Mouse (Mus musculus) CH12.LX (cell line): Measurements from ENCODE around the gene Mrpl20. TPM values are rescaled to one million over a fixed set of nuclear protein-coding genes. Genes with fewer than 3 reads are reported as not detected.

Experiments used
- DNase-seq: peaks from one replicate; pipeline ENCODE4 v3.0.0-alpha.2; 2013; ENCODE audit errors: extremely low read depth
- H3K27ac ChIP-seq: 2 replicates; pipeline ENCODE4 v1.5.1; 2012; ENCODE audit warnings: low read depth, mild to moderate bottlenecking, control low read depth, moderate library complexity; ENCODE audit not compliant: insufficient read depth
- H3K27me3 ChIP-seq: replicated peaks from 2 replicates; pipeline ENCODE3; 2012; ENCODE audit warnings: inconsistent platforms
- H3K36me3 ChIP-seq, 2 experiments: replicated peaks in 1 of 2; 2 replicates each; pipeline versions ENCODE3 to v1.6.1; 2012; ENCODE audit warnings: inconsistent platforms in 1 of 2, low read length in 1 of 2, mild to moderate bottlenecking in 1 of 2, mixed read lengths in 1 of 2, moderate library complexity in 1 of 2; ENCODE audit not compliant: control insufficient read depth in 1 of 2, insufficient read depth in 1 of 2
- H3K4me1 ChIP-seq, 2 experiments: 2 replicates each; pipeline ENCODE4 v1.6.1; 2012; ENCODE audit warnings: inconsistent platforms in 1 of 2, moderate library complexity in 1 of 2; ENCODE audit not compliant: insufficient read depth in 2 of 2, control insufficient read depth in 1 of 2
- H3K4me2 ChIP-seq: 2 replicates; pipeline ENCODE4 v1.6.1; 2012; ENCODE audit warnings: low read depth, mild to moderate bottlenecking, control low read depth; ENCODE audit not compliant: poor library complexity, insufficient read depth, severe bottlenecking
- H3K4me3 ChIP-seq, 3 experiments: fragments of 150-350 bp in 1 of 3; sonication (generic) in 1 of 3; replicated peaks in 1 of 3; 2 replicates each; pipeline versions ENCODE3 to v1.5.1; 2011 to 2012; ENCODE audit warnings: low read depth in 2 of 3, low read length in 2 of 3, mild to moderate bottlenecking in 2 of 3, moderate library complexity in 2 of 3, control low read depth in 1 of 3, improper control_type of control experiment in 1 of 3, inconsistent platforms in 1 of 3, mixed read lengths in 1 of 3; ENCODE audit not compliant: poor library complexity in 1 of 3
- H3K79me2 ChIP-seq: replicated peaks from 2 replicates; pipeline ENCODE4 v1.6.1; 2012; ENCODE audit warnings: mild to moderate bottlenecking, moderate library complexity; ENCODE audit not compliant: control insufficient read depth, poor library complexity, insufficient read depth, severe bottlenecking; ENCODE audit errors: extremely low read depth
- H3K9ac ChIP-seq: 2 replicates; pipeline ENCODE4 v1.6.1; 2012; ENCODE audit warnings: low read depth, mild to moderate bottlenecking, control low read depth, moderate library complexity; ENCODE audit not compliant: insufficient read depth
- H3K9me3 ChIP-seq: replicated peaks from 2 replicates; pipeline ENCODE3; 2012; ENCODE audit warnings: low read length, inconsistent platforms, mixed read lengths
- BHLHE40 ChIP-seq: IDR thresholded peaks from 2 replicates; pipeline ENCODE4 v1.6.1; 2011; ENCODE audit warnings: mild to moderate bottlenecking, low read depth, low read length, improper control_type of control experiment
- CHD1 ChIP-seq: IDR thresholded peaks from 2 replicates; pipeline ENCODE4 v1.6.1; 2012; ENCODE audit warnings: low read depth, low read length, improper control_type of control experiment, inconsistent platforms
- CHD2 ChIP-seq: IDR thresholded peaks from 2 replicates; pipeline ENCODE4 v1.6.1; 2011; ENCODE audit warnings: low read length, improper control_type of control experiment
- CTCF ChIP-seq, 2 experiments: IDR thresholded peaks in 1 of 2; conservative IDR thresholded peaks in 1 of 2; 2 replicates each; pipeline ENCODE4 v1.5.1; 2011 to 2012; ENCODE audit warnings: low read depth in 2 of 2, low read length in 2 of 2, improper control_type of control experiment in 1 of 2, inconsistent platforms in 1 of 2, mild to moderate bottlenecking in 1 of 2, moderate library complexity in 1 of 2
- E2F4 ChIP-seq: IDR thresholded peaks from 2 replicates; pipeline ENCODE4 v1.6.1; 2011; ENCODE audit warnings: low read depth, low read length, improper control_type of control experiment; ENCODE audit not compliant: insufficient replicate concordance
- ELF1 ChIP-seq: IDR thresholded peaks from 2 replicates; pipeline ENCODE4 v1.6.1; 2014; ENCODE audit warnings: low read depth, mild to moderate bottlenecking, inconsistent platforms, low read length, improper control_type of control experiment
- HCFC1 ChIP-seq: IDR thresholded peaks from 2 replicates; pipeline ENCODE4 v1.6.1; 2012; ENCODE audit warnings: low read depth, mild to moderate bottlenecking, inconsistent platforms, low read length, improper control_type of control experiment
- IRF4 ChIP-seq: IDR thresholded peaks from 2 replicates; pipeline ENCODE4 v1.6.1; 2014; ENCODE audit warnings: low read depth, mild to moderate bottlenecking, inconsistent platforms, low read length, improper control_type of control experiment
- JUND ChIP-seq: conservative IDR thresholded peaks from 2 replicates; pipeline ENCODE4 v1.6.1; 2011; ENCODE audit warnings: low read depth, low read length, improper control_type of control experiment
- KAT2A ChIP-seq: IDR thresholded peaks from 2 replicates; pipeline ENCODE4 v1.6.1; 2012; ENCODE audit warnings: low read length, improper control_type of control experiment, inconsistent platforms; ENCODE audit not compliant: insufficient replicate concordance
- MAZ ChIP-seq: IDR thresholded peaks from 2 replicates; pipeline ENCODE4 v1.6.1; 2012; ENCODE audit warnings: low read depth, mild to moderate bottlenecking, inconsistent platforms, low read length, improper control_type of control experiment, moderate library complexity
- MXI1 ChIP-seq: IDR thresholded peaks from 2 replicates; pipeline ENCODE4 v1.6.1; 2011; ENCODE audit warnings: mild to moderate bottlenecking, low read depth, low read length, improper control_type of control experiment
- MYC ChIP-seq: IDR thresholded peaks from 2 replicates; pipeline ENCODE4 v1.6.1; 2011; ENCODE audit warnings: low read depth, mild to moderate bottlenecking, improper control_type of control experiment, low read length
- NRF1 ChIP-seq: IDR thresholded peaks from 2 replicates; pipeline ENCODE4 v1.6.1; 2014; ENCODE audit warnings: low read depth, mild to moderate bottlenecking, inconsistent platforms, low read length, improper control_type of control experiment, moderate library complexity
- PAX5 ChIP-seq: IDR thresholded peaks from 2 replicates; pipeline ENCODE4 v1.6.1; 2012; ENCODE audit warnings: low read length, inconsistent platforms, mixed read lengths
- POLR2A ChIP-seq: IDR thresholded peaks from 2 replicates; pipeline ENCODE4 v1.6.1; 2011; ENCODE audit warnings: low read depth, mild to moderate bottlenecking, improper control_type of control experiment, low read length
- POLR2AphosphoS2 ChIP-seq: IDR thresholded peaks from 2 replicates; pipeline ENCODE4 v1.6.1; 2011; ENCODE audit warnings: low read depth, low read length, improper control_type of control experiment
- RAD21 ChIP-seq: IDR thresholded peaks from 2 replicates; pipeline ENCODE4 v1.6.1; 2011; ENCODE audit warnings: low read depth, mild to moderate bottlenecking, low read length, improper control_type of control experiment, moderate library complexity
- SIN3A ChIP-seq: IDR thresholded peaks from 2 replicates; pipeline ENCODE4 v1.6.1; 2012; ENCODE audit warnings: low read length, improper control_type of control experiment, inconsistent platforms
- SMC3 ChIP-seq: IDR thresholded peaks from 2 replicates; pipeline ENCODE4 v1.6.1; 2011; ENCODE audit warnings: low read depth, low read length, improper control_type of control experiment
- TBP ChIP-seq: conservative IDR thresholded peaks from 2 replicates; pipeline ENCODE4 v1.6.1; 2011; ENCODE audit warnings: low read depth, low read length, improper control_type of control experiment
- TCF12 ChIP-seq: IDR thresholded peaks from 2 replicates; pipeline ENCODE4 v1.6.1; 2014; ENCODE audit warnings: low read depth, mild to moderate bottlenecking, inconsistent platforms, low read length, improper control_type of control experiment
- UBTF ChIP-seq: IDR thresholded peaks from 2 replicates; pipeline ENCODE4 v1.6.1; 2012; ENCODE audit warnings: low read depth, mild to moderate bottlenecking, inconsistent platforms, low read length, improper control_type of control experiment, moderate library complexity
- USF1 ChIP-seq: IDR thresholded peaks from 2 replicates; pipeline ENCODE4 v1.6.1; 2014; ENCODE audit warnings: low read depth, mild to moderate bottlenecking, inconsistent platforms, low read length, improper control_type of control experiment
- ZC3H11A ChIP-seq: IDR thresholded peaks from 2 replicates; pipeline ENCODE4 v1.6.1; 2012; ENCODE audit warnings: low read depth, mild to moderate bottlenecking, inconsistent platforms, low read length, improper control_type of control experiment
- ZKSCAN1 ChIP-seq: IDR thresholded peaks from 2 replicates; pipeline ENCODE4 v1.6.1; 2012; ENCODE audit warnings: low read depth, inconsistent platforms, low read length, improper control_type of control experiment, borderline replicate concordance
- ZNF384 ChIP-seq: IDR thresholded peaks from 2 replicates; pipeline ENCODE4 v1.6.1; 2012; ENCODE audit warnings: low read depth, low read length, improper control_type of control experiment, inconsistent platforms
- dilution Hi-C: fragments of 300-500 bp; cut with MboI; formaldehyde crosslinking; loops from 2 replicates; pipeline ENCODE4 v1.14.3; 2020; ENCODE audit warnings: low sequenced_read_pairs; ENCODE audit not compliant: extremely low pct_unique_long_range_greater_than_20kb, extremely low pct_ligation_motif_present
- in situ Hi-C: fragments of 300-500 bp; cut with MboI; formaldehyde crosslinking; loops from 3 replicates; pipeline ENCODE4 v1.14.3; 2019; ENCODE audit warnings: low sequenced_read_pairs, low pct_ligation_motif_present, low pct_unique_long_range_greater_than_20kb, mixed read lengths
- polyA plus RNA-seq: library from polyadenylated mRNA; unstranded; fragments of >175 nt; gene quantifications from 2 replicates; pipeline ENCODE4 v1.2.1, GENCODE M21; 2012; ENCODE audit warnings: low read depth; ENCODE audit not compliant: insufficient read length
- total RNA-seq, 2 experiments: library from RNA; depleted of rRNA; stranded (reverse); fragments of 300-350 nt in 1 of 2; fragments of >200 nt in 1 of 2; gene quantifications; 2 replicates each; pipeline ENCODE4 v1.2.3; 2012 to 2014

Gene Mrpl20
- total and polyA plus RNA-seq, 3 experiments = 146 to 230 (median 193) TPM

DNA sequence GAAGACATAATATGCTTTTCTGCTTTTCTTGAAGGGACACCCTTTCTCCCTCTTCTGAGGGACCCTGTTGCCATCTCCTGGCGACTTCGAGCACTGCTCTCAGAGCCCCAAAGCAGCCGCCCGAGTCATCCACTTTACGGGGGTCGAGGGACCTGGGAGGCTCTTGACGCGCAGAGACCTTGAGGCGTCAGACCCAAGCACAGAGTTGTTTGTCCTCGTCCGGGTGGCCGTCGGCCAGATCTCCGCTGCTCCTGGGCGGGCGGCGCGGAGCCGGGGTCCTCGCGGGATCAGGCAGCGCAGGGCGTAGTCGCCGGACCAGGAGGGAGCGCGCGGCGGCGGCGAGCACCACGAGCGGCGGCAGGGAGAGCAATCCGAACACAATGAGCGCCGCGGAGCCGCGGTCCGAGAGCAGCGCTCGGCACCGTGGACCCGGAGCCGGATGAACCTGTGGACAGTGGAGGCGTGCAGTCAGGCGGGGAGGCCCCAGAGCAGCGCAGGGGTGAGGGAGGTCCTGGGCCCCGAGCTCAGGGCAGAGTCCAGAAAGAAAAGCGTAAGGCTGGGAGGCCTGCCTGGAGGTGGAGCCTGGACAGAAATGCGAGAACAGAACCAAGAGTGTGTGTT is 18.5 kb upstream of the Mrpl20 start:
- peaks cover 33% of the 10 kb centered on the region for H3K27me3 ChIP-seq
- TF ChIP-seq BHLHE40 (peak; percentile 7; the same call in 1 of the 2 replicates), RAD21 (peak; percentile 79), POLR2A (no peak), SIN3A (peak; percentile 67; the same call in 1 of the 2 replicates), MAZ (0 out of 2 replicates have a peak, but pooled peaks have one; percentile 39), PAX5 (no peak), TCF12 (no peak), JUND (no peak), E2F4 (no peak), SMC3 (peak; percentile 70), UBTF (peak; percentile 81; the same call in 1 of the 2 replicates), ZNF384 (0 out of 2 replicates have a peak, but pooled peaks have one; percentile 10), IRF4 (peak; percentile 40; the same call in 1 of the 2 replicates), ELF1 (peak; percentile 34; the same call in 1 of the 2 replicates), CHD1 (no peak), ZKSCAN1 (no peak), MYC (0 out of 2 replicates have a peak, but pooled peaks have one; percentile 48), CTCF (conservative IDR thresholded peaks at IDR 0.05 in 1 of 2, IDR thresholded peaks at IDR 0.05 in 1 of 2; ENCODE audit: low read depth in 2 of 2, low read length in 2 of 2) (peak in 1 of 2 experiments; percentile 86; a peak in 2 of 4 replicates), NRF1 (no peak), MXI1 (peak; percentile 78)
- H3K9me3 ChIP-seq = no peaks in the 10 kb centered on the region
- H3K4me1 ChIP-seq = peaks cover 0 to 19% of the 10 kb centered on the region in 2 experiments; a peak in 2 of 4 replicates
- DNase-seq = peak; percentile 50
- in situ Hi-C loops (no loop called here), dilution Hi-C loops (no loop called here)
- peak overlapping the region; percentile 89 for H3K4me2 ChIP-seq
- no peaks in the 10 kb centered on the region for H3K79me2 ChIP-seq
- H3K9ac ChIP-seq = peak overlapping the region; percentile 66
- no peaks in the 10 kb centered on the region for H3K36me3 ChIP-seq
- H3K4me3 ChIP-seq = peak overlapping the region; percentile 44 to 77 (median 51)
- H3K27ac ChIP-seq = no peak overlapping the region

DNA sequence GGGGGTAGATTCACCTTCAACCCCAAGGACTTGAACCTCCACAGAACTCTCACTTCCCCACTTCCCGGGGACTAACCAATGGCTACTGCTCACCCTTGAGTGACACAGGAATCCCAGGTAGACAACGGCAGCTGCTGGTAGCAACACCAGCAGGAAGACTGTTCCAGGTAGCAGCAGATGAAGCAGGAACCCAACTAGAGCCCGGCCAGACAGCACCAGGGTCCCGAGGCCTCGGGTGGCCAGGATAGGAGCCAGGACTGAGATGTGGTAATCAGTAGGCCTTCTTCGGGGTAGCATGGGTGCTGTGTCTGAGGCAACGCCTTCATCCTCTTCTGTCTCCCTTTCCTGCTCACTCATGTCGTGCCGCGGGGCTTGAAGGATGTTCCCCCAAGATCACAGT is 17.4 kb upstream of the Mrpl20 start:
- Histone ChIP-seq H3K4me3 (no peak overlapping the region), H3K27ac (no peak overlapping the region), H3K79me2 (no peaks in the 10 kb centered on the region), H3K36me3 (no peaks in the 10 kb centered on the region), H3K27me3 (peaks cover 25% of the 10 kb centered on the region), H3K9me3 (no peaks in the 10 kb centered on the region), H3K4me2 (no peak overlapping the region), H3K9ac (no peak overlapping the region), H3K4me1 (peaks cover 0 to 19% of the 10 kb centered on the region in 2 experiments; a peak in 2 of 4 replicates)
- dilution Hi-C loops (no loop called here), in situ Hi-C loops (no loop called here)
- no peak for DNase-seq
- TF ChIP-seq SMC3 = no peak
- TF ChIP-seq KAT2A = no peak
- no peak for TF ChIP-seq TBP
- no peak for TF ChIP-seq JUND
- no peak for TF ChIP-seq ZNF384
- no peak for TF ChIP-seq CHD2
- no peak for TF ChIP-seq ZC3H11A
- TF ChIP-seq TCF12 = no peak
- no peak for TF ChIP-seq RAD21
- no peak for TF ChIP-seq POLR2A
- no peak for TF ChIP-seq CTCF (conservative IDR thresholded peaks at IDR 0.05 in 1 of 2, IDR thresholded peaks at IDR 0.05 in 1 of 2; ENCODE audit: low read depth in 2 of 2, low read length in 2 of 2)
- no peak for TF ChIP-seq POLR2AphosphoS2
- no peak for TF ChIP-seq NRF1
- TF ChIP-seq SIN3A = no peak
- TF ChIP-seq E2F4 = no peak
- no peak for TF ChIP-seq HCFC1
- no peak for TF ChIP-seq USF1
